In the genomic region with DNA sequence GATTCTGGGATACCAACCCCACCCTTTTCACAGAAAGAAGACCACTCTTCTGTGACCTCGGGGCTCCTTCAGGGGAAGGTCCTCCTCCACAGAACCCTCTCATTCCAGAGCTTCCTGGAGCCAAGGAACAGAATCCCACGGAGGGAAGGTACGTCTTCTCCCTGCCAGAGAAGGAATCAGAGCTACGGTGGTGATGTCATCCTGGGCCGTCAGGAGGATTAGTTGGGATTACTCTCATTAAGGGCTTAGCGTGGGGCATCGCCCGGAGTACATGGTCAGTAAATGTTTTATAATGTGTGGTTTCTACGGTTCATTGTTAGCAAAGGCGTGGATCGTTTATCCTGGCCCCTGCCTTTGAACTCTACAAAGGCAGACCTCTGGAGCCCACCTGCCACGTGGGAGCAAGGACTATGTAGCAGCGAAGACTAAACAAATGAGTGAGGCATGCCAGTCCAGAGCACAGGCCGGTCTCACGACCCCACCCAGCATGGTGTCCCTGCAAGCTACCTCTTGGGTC, we compare ENCODE assay signal across 23 mouse cellular contexts.
"Had no signal": no experiment of that assay in that cellular context is flagged by ENCODE, and none has a peak within 500 bp of the region (broad histone marks: within the 10 kb centered on the region; RNA-seq: fewer than 3 reads in every experiment).

No protein-coding gene starts in this region.

- H3K4me2 ChIP-seq: limb, embryonic 12.5 days; limb, embryonic 15.5 days; liver, embryonic 11.5 days; lung, embryonic 15.5 days; midbrain, embryonic 12.5 days; midbrain, embryonic 15.5 days; neural tube, embryonic 12.5 days; neural tube, embryonic 15.5 days had no signal

- DNase-seq: kidney, adult 2 months; kidney, postnatal 36 days; layer of hippocampus, postnatal 36 days; liver, postnatal 0 days; lung, postnatal 10 days; lung, postnatal 36 days; right cerebral cortex, postnatal 25 days; spleen, adult 18-20 months; thymus, adult 2 months; thymus, postnatal 14 days; thymus, postnatal 4 days had no signal

- H3K4me1 ChIP-seq: lung, embryonic 15.5 days had no signal

- H3K27ac ChIP-seq: kidney, postnatal 0 days; left cerebral cortex, adult 2 months; limb, embryonic 12.5 days; limb, embryonic 15.5 days; liver, embryonic 14.5 days; lung, embryonic 15.5 days; midbrain, embryonic 12.5 days; midbrain, embryonic 15.5 days; neural tube, embryonic 12.5 days; neural tube, embryonic 15.5 days had no signal

- ATAC-seq: intestine, postnatal 0 days; liver, postnatal 0 days; midbrain, embryonic 15.5 days had no signal

- H3K27me3 ChIP-seq: midbrain, embryonic 15.5 days; neural tube, embryonic 12.5 days had no signal

- H3K4me3 ChIP-seq: left cerebral cortex, adult 2 months; limb, embryonic 12.5 days; limb, embryonic 15.5 days; lung, embryonic 15.5 days; midbrain, embryonic 12.5 days; midbrain, embryonic 15.5 days; neural tube, embryonic 12.5 days; neural tube, embryonic 15.5 days had no signal

- H3K9me3 ChIP-seq: limb, embryonic 15.5 days; lung, embryonic 15.5 days; midbrain, embryonic 15.5 days; neural tube, embryonic 15.5 days had no signal

- H3K9ac ChIP-seq: limb, embryonic 12.5 days; limb, embryonic 15.5 days; liver, embryonic 14.5 days; liver, postnatal 0 days; lung, embryonic 15.5 days; midbrain, embryonic 12.5 days; midbrain, embryonic 15.5 days; neural tube, embryonic 12.5 days; neural tube, embryonic 15.5 days had no signal

- H3K36me3 ChIP-seq: limb, embryonic 12.5 days; limb, embryonic 15.5 days; lung, embryonic 15.5 days; midbrain, embryonic 12.5 days; midbrain, embryonic 15.5 days; neural tube, embryonic 12.5 days; neural tube, embryonic 15.5 days had no signal
